Mouse (Mus musculus): ENCODE data around the gene Olfr381. TPM values are rescaled to one million over a fixed set of nuclear protein-coding genes. Genes with fewer than 3 reads are reported as not detected.
"Not testable (repeated sequence)": the region's sequence is repeated elsewhere in the genome, so short reads cannot be mapped to it uniquely, and the experiment has no call there.

The Olfr381 gene
- not detected for total RNA-seq (2021)

DNA sequence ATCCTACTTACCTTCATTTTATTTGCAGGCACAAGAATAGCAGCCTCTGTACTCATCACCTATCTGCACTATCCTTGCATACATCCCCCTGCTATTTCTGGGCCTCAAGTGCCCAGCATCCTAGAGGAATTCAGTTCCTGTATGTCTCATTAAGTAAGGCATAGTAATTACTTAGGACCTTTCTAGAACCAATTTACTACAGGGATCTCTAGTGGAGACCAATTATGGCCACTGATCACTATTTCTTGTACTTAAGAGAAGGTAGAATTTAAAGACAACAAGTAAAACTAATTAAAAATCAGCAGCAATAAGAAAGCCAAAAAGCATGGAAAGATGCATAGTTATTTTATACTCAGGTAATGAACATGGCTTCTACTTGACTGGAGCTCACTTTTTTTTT lies at the start of gene Olfr381:
Gene Olfr381, minus strand, starts transcription at position 101 of the 400 bp plus-strand sequence.
- intact Hi-C loops (cut with DNase I) = no loop called here
- no peak for DNase-seq (ENCODE audit: low spot score in 2 of 2)

DNA sequence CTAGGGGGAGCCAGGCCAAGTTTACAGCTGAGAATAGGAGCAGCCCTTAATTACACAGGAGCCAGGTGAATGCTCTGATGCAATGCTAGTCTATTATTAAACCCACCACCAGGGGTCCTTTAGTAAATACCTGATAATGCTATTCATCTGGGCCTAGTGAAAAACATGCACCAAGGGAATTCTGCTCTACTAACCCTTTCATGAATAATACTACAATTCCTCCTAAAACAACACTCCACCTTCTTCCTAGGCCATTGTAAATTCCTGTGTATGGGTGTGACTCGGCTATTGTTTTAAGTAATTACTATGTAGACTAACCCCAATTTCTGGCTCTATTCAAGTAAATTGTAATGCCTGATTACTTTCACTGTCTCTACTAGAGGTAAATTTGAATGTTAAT lies 37.6 kb upstream of the Olfr381 start:
- intact Hi-C loops (cut with DNase I) = not testable (repeated sequence)

DNA sequence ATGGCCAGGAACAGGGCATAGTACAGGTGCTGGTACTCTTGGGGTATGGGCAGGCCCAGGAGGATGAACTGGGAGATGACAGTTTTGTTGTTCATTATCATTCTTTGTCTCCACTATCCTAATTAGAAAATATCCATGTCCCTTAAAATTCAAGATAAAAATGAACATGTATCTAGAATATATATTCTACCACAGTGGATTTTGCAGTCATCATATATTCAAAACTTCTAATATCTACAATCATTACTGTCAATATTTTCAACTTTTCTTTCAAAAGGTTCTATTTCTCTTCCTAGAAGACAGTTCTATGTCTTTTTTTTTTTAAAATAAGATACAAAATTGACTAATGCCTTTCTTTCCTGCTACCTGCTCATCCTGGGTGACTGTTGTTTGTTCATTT lies 25.7 kb upstream of the Olfr381 start, which contains the start of gene Olfr382:
Gene Olfr382, minus strand, starts transcription at position 101 of the 400 bp plus-strand sequence.
- no peak for DNase-seq (ENCODE audit: low spot score in 2 of 2)
- intact Hi-C loops (cut with DNase I) = no loop called here

More for the DNA sequence above, 37.6 kb upstream of the Olfr381 start:
- not testable (repeated sequence) for DNase-seq (ENCODE audit: low spot score in 2 of 2)

DNA sequence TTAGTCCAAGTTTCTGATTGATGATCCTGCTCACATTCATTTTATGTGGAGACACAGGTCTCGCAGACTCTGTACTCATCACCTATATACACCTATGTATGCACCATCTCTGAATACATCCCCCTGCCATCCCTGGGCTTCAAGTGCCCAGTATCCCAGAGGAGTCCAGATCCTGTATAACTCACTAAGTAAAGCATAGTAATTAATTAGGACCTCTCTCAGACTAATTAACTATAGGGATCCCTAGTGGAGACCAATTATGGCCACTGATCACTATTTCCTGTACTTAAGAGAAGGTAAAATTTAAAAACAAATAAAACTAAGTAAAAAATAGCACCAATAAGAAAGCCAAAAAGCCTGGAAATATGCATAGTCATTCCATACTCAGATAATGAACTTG lies 34.0 kb downstream of the Olfr381 start, which contains the start of gene Olfr380:
Gene Olfr380, minus strand, starts transcription at position 101 of the 400 bp plus-strand sequence.
- DNase-seq (ENCODE audit: low spot score in 2 of 2) = no peak
- intact Hi-C loops (cut with DNase I) = no loop called here

Other genes starting within 250 kb of the Olfr381 start
- gene Trpv3, start 224.2 kb downstream of the Olfr381 start, total RNA-seq (2021) = under 1 TPM; 0.35 to 0.39 TPM
- gene Aspa, start 162.0 kb downstream of the Olfr381 start, total RNA-seq (2021) = 10 to 100 TPM; 12.0 to 17.3 TPM
- gene Gm49340, start 161.9 kb downstream of the Olfr381 start, total RNA-seq (2021) = not detected
- gene Spata22, start 161.9 kb downstream of the Olfr381 start, total RNA-seq (2021) = not detected
- not detected for gene Olfr20, start 140.8 kb downstream of the Olfr381 start, total RNA-seq (2021)
- gene Olfr376, start 120.4 kb downstream of the Olfr381 start, total RNA-seq (2021) = not detected
- gene Olfr1, start 92.0 kb downstream of the Olfr381 start, total RNA-seq (2021) = not detected
- not detected for gene Olfr378, start 63.1 kb downstream of the Olfr381 start, total RNA-seq (2021)
- not detected for gene Olfr380, start 34.1 kb downstream of the Olfr381 start, total RNA-seq (2021)
- not detected for gene Olfr382, start 25.6 kb upstream of the Olfr381 start, total RNA-seq (2021)
- gene Olfr385, start 101.4 kb upstream of the Olfr381 start, total RNA-seq (2021) = not detected
- gene Olfr384, start 107.0 kb upstream of the Olfr381 start, total RNA-seq (2021) = not detected
- not detected for gene Zfp735, start 197.2 kb upstream of the Olfr381 start, total RNA-seq (2021)

Measured in left cerebral cortex, postnatal 36 days (tissue).